Mouse (Mus musculus) heart, adult 2 months (tissue): Measurements from ENCODE around the gene Shisa5.

ENCODE experiments used
- CTCF ChIP-seq: fragments of 200-600 bp; IDR thresholded peaks from 2 replicates; pipeline ENCODE4 v1.8.1; 2022; ENCODE audit warnings: antibody characterized with exemption, mild to moderate bottlenecking, moderate library complexity
- EP300 ChIP-seq: fragments of 200-500 bp; IDR thresholded peaks from 2 replicates; pipeline ENCODE4 v1.6.1; 2011; ENCODE audit warnings: low read depth, low read length, control low read depth; ENCODE audit not compliant: insufficient read depth
- POLR2A ChIP-seq: fragments of 200-500 bp; IDR thresholded peaks from 2 replicates; pipeline ENCODE4 v1.6.1; 2011; ENCODE audit warnings: mild to moderate bottlenecking, low read depth, low read length, control low read depth; ENCODE audit not compliant: insufficient read depth

DNA sequence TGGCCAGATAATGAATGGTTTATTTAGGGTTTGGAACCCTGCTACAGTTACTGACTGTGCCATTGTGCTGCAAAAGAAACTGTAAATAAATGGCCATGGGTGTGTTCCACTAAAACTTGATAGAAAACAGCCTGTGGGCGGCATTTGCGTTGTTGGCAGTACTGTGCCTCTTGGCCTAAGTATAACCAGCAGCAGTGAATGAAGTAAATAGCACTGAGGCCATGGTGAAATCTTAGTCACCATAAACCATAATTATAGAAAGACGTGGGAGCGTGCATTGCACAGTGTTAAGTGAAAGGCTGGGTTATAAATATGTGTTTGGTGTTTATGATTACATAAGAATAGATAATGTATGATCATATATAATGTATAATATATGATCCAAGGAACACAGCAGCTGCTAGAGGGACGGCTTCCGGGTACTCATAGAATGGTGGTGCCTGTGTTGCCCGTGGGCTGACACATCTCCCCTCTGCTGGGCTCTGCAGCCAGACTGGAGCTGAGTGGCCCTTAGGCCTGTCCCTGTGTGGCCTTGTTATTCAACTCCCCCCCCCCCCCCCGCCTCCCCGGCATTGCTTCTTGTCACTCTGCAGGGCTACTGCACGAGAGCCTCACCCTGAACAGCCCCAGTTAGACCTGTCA, 29.2 kb upstream of the Shisa5 start:
- TF ChIP-seq CTCF (no peak), POLR2A (no peak), EP300 (no peak)
